In genomic region chr16:22123658-22124057, GRCm38 (mm10) we compare ENCODE assay signal across 9 mouse cellular contexts. TPM values are rescaled to one million over a fixed set of nuclear protein-coding genes. Genes with fewer than 3 reads are reported as not detected.
DNase-seq lines count a peak whose midpoint lies in the region; ATAC-seq and TF ChIP-seq lines count a peak whose summit lies in the region.
"Had no signal": no experiment of that assay in that cellular context is flagged by ENCODE, and none has a peak within 500 bp of the region (broad histone marks: within the 10 kb centered on the region; RNA-seq: fewer than 3 reads in every experiment).

No protein-coding gene starts in this region.

- H3K36me3 ChIP-seq in hindbrain, embryonic 11.5 days (ENCODE audit: control insufficient read depth, insufficient read depth, low read length) = no peaks in the 10 kb centered on the region
- peaks cover 15% of the 10 kb centered on the region; the same call in 1 of the 2 replicates for H3K36me3 ChIP-seq in hindbrain, embryonic 13.5 days
- peaks cover 3% of the 10 kb centered on the region; the same call in 1 of the 2 replicates for H3K36me3 ChIP-seq in ES-E14 (ENCODE audit: control insufficient read depth, insufficient read depth, low read length, poor library complexity, severe bottlenecking)

- H3K4me1 ChIP-seq in hindbrain, embryonic 11.5 days (replicated peaks; ENCODE audit: control insufficient read depth, insufficient read depth, low read length) = no peaks in the 10 kb centered on the region
- peaks cover 7% of the 10 kb centered on the region for H3K4me1 ChIP-seq in hindbrain, embryonic 13.5 days (replicated peaks)
- H3K4me1 ChIP-seq in ES-E14 (ENCODE audit: control insufficient read depth in 2 of 2, insufficient read depth in 2 of 2, low read length in 2 of 2, poor library complexity in 1 of 2) = peaks cover 0 to 4% of the 10 kb centered on the region in 2 experiments; a peak in 1 of 4 replicates
- no peaks in the 10 kb centered on the region for H3K4me1 ChIP-seq in cerebellum, adult 2 months (ENCODE audit: control insufficient read depth, insufficient read depth, low read length)

- no peak overlapping the region for H3K9ac ChIP-seq in hindbrain, embryonic 11.5 days (ENCODE audit: low read depth, low read length)
- no peak overlapping the region for H3K9ac ChIP-seq in hindbrain, embryonic 13.5 days
- H3K9ac ChIP-seq in ES-E14 (ENCODE audit: insufficient read depth, low read depth, low read length, poor library complexity, severe bottlenecking) = no peak overlapping the region
- H3K9ac ChIP-seq: limb, embryonic 15.5 days had no signal

- in situ Hi-C loops in ES-E14 (cut with MboI; ENCODE audit: low sequenced_read_pairs in 2 of 2, unreplicated experiment in 2 of 2) = no loop called here

- no peak for ATAC-seq in hindbrain, embryonic 11.5 days (ENCODE audit: low FRiP score)
- ATAC-seq in hindbrain, embryonic 13.5 days (ENCODE audit: low FRiP score) = no peak

- H3K4me2 ChIP-seq in hindbrain, embryonic 11.5 days (replicated peaks; ENCODE audit: low read depth, low read length) = no peak overlapping the region
- H3K4me2 ChIP-seq in hindbrain, embryonic 13.5 days = no peak overlapping the region
- H3K4me2 ChIP-seq: limb, embryonic 15.5 days had no signal

- intact Hi-C loops in heart, postnatal 14 days (cut with DNase I) = loop anchor here (2.0 kb wide), 1 partner anchor 287 kb away; no protein-coding TSS in a partner anchor

- H3K9me3 ChIP-seq in hindbrain, embryonic 11.5 days (ENCODE audit: control insufficient read depth, low read length) = no peaks in the 10 kb centered on the region
- no peaks in the 10 kb centered on the region for H3K9me3 ChIP-seq in hindbrain, embryonic 13.5 days
- no peaks in the 10 kb centered on the region for H3K9me3 ChIP-seq in ES-E14 (ENCODE audit: control insufficient read depth, insufficient read depth, low read depth, low read length)
- H3K9me3 ChIP-seq: limb, embryonic 15.5 days had no signal

- TF ChIP-seq CTCF in cerebellum, adult 2 months (IDR thresholded peaks at IDR 0.05; ENCODE audit: borderline replicate concordance, insufficient read depth, low read depth, low read length) = peak; percentile 71; the same call in 1 of the 2 replicates

- peak; percentile 65 for DNase-seq in hindbrain, embryonic 11.5 days (ENCODE audit: low spot score)
- peak; percentile 51 for DNase-seq in ES-E14 (ENCODE audit: low read depth, low spot score)
- peak; percentile 30 to 49 for DNase-seq in cerebellum, adult 2 months
- peak; percentile 63 to 77 for DNase-seq in heart, postnatal 14 days
- DNase-seq in layer of hippocampus, postnatal 36 days = peak; percentile 21 to 29
- DNase-seq in naive thymus-derived CD4-positive, alpha-beta T cell, adult 2 months (ENCODE audit: low read depth) = peak; percentile 74
- DNase-seq in thymus, postnatal 36 days = peak; percentile 59 to 63

- no peaks in the 10 kb centered on the region for H3K27me3 ChIP-seq in hindbrain, embryonic 11.5 days (ENCODE audit: control insufficient read depth, insufficient read depth, low read length)
- no peaks in the 10 kb centered on the region for H3K27me3 ChIP-seq in hindbrain, embryonic 13.5 days
- no peaks in the 10 kb centered on the region for H3K27me3 ChIP-seq in cerebellum, adult 2 months (ENCODE audit: control insufficient read depth, insufficient read depth, low read length)
- H3K27me3 ChIP-seq: limb, embryonic 15.5 days had no signal

- TF ChIP-seq POLR2A in cerebellum, adult 2 months (IDR thresholded peaks at IDR 0.05; ENCODE audit: borderline replicate concordance, insufficient read depth, low read length) = no peak

- WGBS in hindbrain, embryonic 11.5 days = 29% methylated on average over 5 of the region's 5 CpGs
- 27% methylated on average over 5 of the region's 5 CpGs for WGBS in hindbrain, embryonic 13.5 days
- WGBS in cerebellum, adult 2 months = 20% methylated on average over 5 of the region's 5 CpGs

- no peak overlapping the region for H3K27ac ChIP-seq in hindbrain, embryonic 11.5 days (ENCODE audit: low read depth, low read length)
- no peak overlapping the region for H3K27ac ChIP-seq in hindbrain, embryonic 13.5 days
- H3K27ac ChIP-seq in ES-E14 (ENCODE audit: insufficient read depth, low read depth, low read length, poor library complexity, severe bottlenecking) = no peak overlapping the region
- H3K27ac ChIP-seq in cerebellum, adult 2 months (ENCODE audit: insufficient read depth, low read length) = no peak overlapping the region
- H3K27ac ChIP-seq: limb, embryonic 15.5 days had no signal

- no peak overlapping the region for H3K4me3 ChIP-seq in hindbrain, embryonic 11.5 days (ENCODE audit: low read depth, low read length)
- no peak overlapping the region for H3K4me3 ChIP-seq in hindbrain, embryonic 13.5 days
- H3K4me3 ChIP-seq in ES-E14 (ENCODE audit: insufficient read depth in 1 of 2, low read depth in 1 of 2, low read length in 2 of 2, poor library complexity in 1 of 2, severe bottlenecking in 1 of 2) = no peak overlapping the region
- no peak overlapping the region for H3K4me3 ChIP-seq in cerebellum, adult 2 months (replicated peaks; ENCODE audit: insufficient read depth, low read depth, low read length)
- H3K4me3 ChIP-seq: limb, embryonic 15.5 days had no signal

TF ChIP-seq in ES-E14, 5 proteins besides CTCF, POLR2A, EP300 and RAD21:
- TF ChIP-seq ZNF384 (IDR thresholded peaks at IDR 0.05; ENCODE audit: low read depth, low read length) (no peak), HCFC1 (IDR thresholded peaks at IDR 0.05; ENCODE audit: borderline replicate concordance, insufficient read depth, low read length) (no peak), ZC3H11A (IDR thresholded peaks at IDR 0.05; ENCODE audit: borderline replicate concordance, low read depth, low read length) (no peak), MAFK (IDR thresholded peaks at IDR 0.05; ENCODE audit: insufficient read depth, low read depth, low read length) (no peak), CHD2 (IDR thresholded peaks at IDR 0.05; ENCODE audit: low read depth, low read length) (no peak)

RNA-seq across cellular contexts. Expression of gene Igf2bp2, which starts 39.4 kb away (rescaled TPM):
- 122 and 132 TPM in 2 replicates for polyA plus RNA-seq in hindbrain, embryonic 11.5 days (2014; fragmentation: Nextera tagmentation; extraction: Ambion mirVana)
- polyA plus RNA-seq in hindbrain, embryonic 13.5 days (2015; fragmentation: Nextera tagmentation; extraction: Ambion mirVana) = 33.1 and 33.5 TPM in 2 replicates
- 24.3 and 25.6 TPM in 2 replicates for total RNA-seq in ES-E14 (2012; rRNA removed)
- polyA plus RNA-seq in cerebellum, adult 2 months (2012; rRNA removed) = 0.22 and 0.23 TPM in 2 replicates
- total RNA-seq in heart, postnatal 14 days (2021) = 10 to 100 TPM; 10.9 to 13.4 TPM
- total RNA-seq in layer of hippocampus, postnatal 36 days (2021) = under 1 TPM; 0.37 to 0.46 TPM

Comparison
In these comparisons a context has a peak if more than half of its experiments do, and no peak if none do; other contexts are left out.
1. RNA of gene Igf2bp2, which starts 39.4 kb away (total RNA-seq): 24.3 to 25.6 TPM in ES-E14 and 10.9 to 13.4 TPM in heart, postnatal 14 days; 0.37 to 0.46 TPM in layer of hippocampus, postnatal 36 days; every median in the first group is over 4 times any median in the second.
2. Peak in every context shown above with its lines, with median percentiles within 50 percentile points of each other: DNase-seq.